Mouse (Mus musculus): ENCODE measurements around the gene Bcas3. TPM values are rescaled to one million over a fixed set of nuclear protein-coding genes. Genes with fewer than 3 reads are reported as not detected.

The Bcas3 gene
- polyA plus RNA-seq (2015; fragmentation: Nextera tagmentation; extraction: Ambion mirVana) = 13.6 and 14.1 TPM in 2 replicates

DNA sequence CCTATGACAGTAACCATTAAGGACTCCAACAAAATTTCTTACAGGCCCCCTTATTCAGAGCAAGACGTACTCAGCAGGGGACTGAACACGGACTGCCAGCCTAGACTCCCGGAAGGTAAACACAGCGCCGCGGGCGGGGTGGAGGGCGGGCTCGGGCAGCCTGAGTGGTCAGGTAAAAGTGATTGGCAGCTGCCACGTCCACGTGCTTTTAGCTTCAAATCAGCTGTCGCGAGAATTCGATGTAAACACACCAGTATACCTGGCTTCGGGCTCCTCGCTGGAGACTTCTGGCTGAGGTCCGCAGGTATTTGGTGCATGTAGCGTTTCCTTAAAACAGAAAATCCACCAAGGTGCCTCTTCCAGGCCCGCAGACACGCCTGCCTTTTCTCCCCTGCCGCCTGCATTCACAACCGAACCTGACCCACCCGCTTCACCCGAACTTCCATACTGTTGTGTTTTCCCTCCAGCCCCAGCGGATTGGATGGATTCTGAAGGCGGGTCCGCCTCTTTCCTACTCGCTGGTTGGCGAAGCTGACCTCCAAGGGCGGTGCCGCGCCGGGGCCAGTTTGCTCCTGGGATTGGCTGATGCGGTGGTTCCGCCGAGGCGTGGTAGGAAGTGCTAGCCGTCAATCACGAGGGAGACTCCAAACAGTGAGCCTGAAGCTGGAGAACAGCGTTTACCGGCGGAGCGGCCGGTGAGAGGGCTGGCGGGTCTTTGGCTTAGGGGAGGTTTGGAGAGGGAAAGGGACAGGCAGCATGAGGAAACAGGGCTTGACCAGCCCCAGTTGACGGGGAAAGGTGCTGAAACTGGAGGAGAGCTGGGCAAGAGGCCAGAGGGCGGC lies at the start of gene Bcas3:
TSS of gene Bcas3 (plus strand) at position 629 of the 842 bp plus-strand sequence.
- Histone ChIP-seq H3K9ac (replicated peaks) (peak within 1 kb of the TSS; percentile 88), H3K27ac (ENCODE audit: low read depth) (peak within 1 kb of the TSS; percentile 92), H3K4me1 (ENCODE audit: insufficient read depth) (peaks cover 10% of the 10 kb centered on the region), H3K27me3 (ENCODE audit: insufficient read depth, low read length) (no peaks in the 10 kb centered on the region), H3K4me2 (ENCODE audit: low read depth, low read length) (peak within 1 kb of the TSS; percentile 85), H3K4me3 (ENCODE audit: low read depth, low read length) (peak within 1 kb of the TSS; percentile 81), H3K9me3 (ENCODE audit: low read length) (no peaks in the 10 kb centered on the region), H3K36me3 (replicated peaks; ENCODE audit: insufficient read depth, low read length) (peaks cover 5% of the 10 kb centered on the region; the same call in 1 of the 2 replicates)
- WGBS (ENCODE audit: insufficient replicate concordance) = under 1% methylated on average over 47 of the region's 47 CpGs
- TF ChIP-seq CTCF (IDR thresholded peaks at IDR 0.05; ENCODE audit: low read depth) (0 out of 2 replicates have a peak, but pooled peaks have one; percentile 4), EP300 (IDR thresholded peaks at IDR 0.05; ENCODE audit: low read depth) (peak; percentile 75)
- peak; percentile 98 for ATAC-seq
- DNase-seq = peak; percentile 98

DNA sequence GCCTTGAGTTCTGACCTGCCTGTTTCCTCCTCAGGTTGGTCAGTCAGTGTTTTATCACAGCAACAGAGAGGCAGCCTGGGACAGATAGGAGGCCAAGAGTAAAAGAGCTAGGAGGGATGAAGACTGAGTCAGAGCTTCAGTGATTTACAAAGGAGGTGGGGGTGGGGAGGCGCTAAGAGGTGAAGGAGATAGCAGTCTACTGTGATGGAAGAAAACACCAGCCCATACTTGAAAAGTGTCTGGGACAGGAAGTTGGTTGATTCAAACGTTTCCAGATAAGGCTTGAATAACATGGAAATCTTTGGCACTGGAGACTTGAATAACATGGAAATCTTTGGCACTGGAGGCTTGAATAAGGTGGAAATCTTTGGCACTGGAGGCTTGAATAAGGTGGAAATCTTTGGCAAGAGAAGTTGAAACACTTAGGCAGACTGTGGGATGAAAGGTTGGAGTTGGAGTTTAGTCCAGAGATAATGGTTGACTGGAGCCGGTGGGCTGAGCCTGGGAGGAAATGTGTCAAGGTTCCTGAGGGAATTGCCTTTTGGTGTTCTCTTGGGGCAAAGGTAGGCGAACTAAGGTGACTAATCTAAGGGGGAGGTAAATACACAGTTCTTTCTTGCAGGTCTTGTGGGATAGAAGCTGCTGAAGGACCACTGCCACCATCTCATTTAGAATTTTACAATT lies 46.2 kb upstream of the Bcas3 start:
- Histone ChIP-seq H3K36me3 (replicated peaks; ENCODE audit: insufficient read depth, low read length) (no peaks in the 10 kb centered on the region), H3K27ac (ENCODE audit: low read depth) (no peak overlapping the region), H3K4me1 (ENCODE audit: insufficient read depth) (peaks cover 6% of the 10 kb centered on the region; the same call in 1 of the 2 replicates), H3K4me2 (ENCODE audit: low read depth, low read length) (no peak overlapping the region), H3K9me3 (ENCODE audit: low read length) (no peaks in the 10 kb centered on the region), H3K9ac (replicated peaks) (no peak overlapping the region), H3K27me3 (ENCODE audit: insufficient read depth, low read length) (no peaks in the 10 kb centered on the region), H3K4me3 (ENCODE audit: low read depth, low read length) (no peak overlapping the region)
- TF ChIP-seq CTCF (IDR thresholded peaks at IDR 0.05; ENCODE audit: low read depth) = no peak
- no peak for TF ChIP-seq EP300 (IDR thresholded peaks at IDR 0.05; ENCODE audit: low read depth)
- 44% methylated on average over 4 of the region's 4 CpGs for WGBS (ENCODE audit: insufficient replicate concordance)
- DNase-seq = no peak
- no peak for ATAC-seq

DNA sequence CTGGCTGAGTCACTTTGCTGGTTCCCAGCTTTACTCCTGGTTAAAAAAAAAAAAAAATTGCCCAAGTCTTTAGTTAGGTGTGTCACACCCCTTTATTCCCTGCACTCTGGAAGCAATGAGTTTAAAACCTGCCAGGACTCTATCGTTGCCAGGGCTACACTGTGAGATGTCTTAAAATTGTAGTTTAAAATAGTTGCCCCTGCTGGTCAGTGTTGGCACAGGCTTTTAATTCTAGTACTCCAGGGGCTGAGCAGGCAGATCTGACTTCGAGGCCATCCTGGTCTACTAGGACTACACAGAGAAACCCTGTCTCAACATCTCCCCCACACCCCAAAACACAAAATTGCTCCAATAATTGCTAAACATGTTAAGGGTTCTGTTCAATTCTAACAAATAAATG lies 44.2 kb upstream of the Bcas3 start:
- peaks cover 12% of the 10 kb centered on the region for H3K4me1 ChIP-seq (ENCODE audit: insufficient read depth)
- no peak overlapping the region for H3K4me2 ChIP-seq (ENCODE audit: low read depth, low read length)
- ATAC-seq = no peak
- H3K27ac ChIP-seq (ENCODE audit: low read depth) = no peak overlapping the region
- peaks cover 4% of the 10 kb centered on the region; the same call in 1 of the 2 replicates for H3K36me3 ChIP-seq (replicated peaks; ENCODE audit: insufficient read depth, low read length)
- DNase-seq = no peak
- H3K9ac ChIP-seq (replicated peaks) = no peak overlapping the region
- WGBS (ENCODE audit: insufficient replicate concordance) = 70% methylated on average over 2 of the region's 2 CpGs
- TF ChIP-seq CTCF (IDR thresholded peaks at IDR 0.05; ENCODE audit: low read depth) = 0 out of 2 replicates have a peak, but pooled peaks have one; percentile 13
- TF ChIP-seq EP300 (IDR thresholded peaks at IDR 0.05; ENCODE audit: low read depth) = no peak
- no peaks in the 10 kb centered on the region for H3K9me3 ChIP-seq (ENCODE audit: low read length)
- H3K4me3 ChIP-seq (ENCODE audit: low read depth, low read length) = no peak overlapping the region
- H3K27me3 ChIP-seq (ENCODE audit: insufficient read depth, low read length) = no peaks in the 10 kb centered on the region

DNA sequence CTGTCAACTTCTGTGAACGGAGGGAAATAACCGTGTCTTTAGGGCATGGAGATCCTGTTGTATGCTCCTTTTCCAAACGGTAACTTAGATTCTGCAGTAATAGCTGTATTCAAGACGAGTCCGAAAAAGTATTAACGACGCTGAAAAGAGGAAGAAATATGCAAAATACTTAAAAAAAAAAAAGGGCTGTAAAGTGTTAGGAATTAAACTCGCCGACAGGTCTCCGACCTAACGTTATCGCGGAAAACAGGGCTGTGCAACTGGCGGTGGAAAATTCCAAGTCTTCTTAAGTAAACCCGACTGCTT lies 42.6 kb upstream of the Bcas3 start:
- Histone ChIP-seq H3K9ac (replicated peaks) (peak overlapping the region; percentile 74), H3K4me3 (ENCODE audit: low read depth, low read length) (peak overlapping the region; percentile 75), H3K27ac (ENCODE audit: low read depth) (peak overlapping the region; percentile 93), H3K36me3 (replicated peaks; ENCODE audit: insufficient read depth, low read length) (peaks cover 11% of the 10 kb centered on the region; the same call in 1 of the 2 replicates), H3K27me3 (ENCODE audit: insufficient read depth, low read length) (no peaks in the 10 kb centered on the region), H3K9me3 (ENCODE audit: low read length) (no peaks in the 10 kb centered on the region; the same call in 1 of the 2 replicates), H3K4me2 (ENCODE audit: low read depth, low read length) (peak overlapping the region; percentile 91), H3K4me1 (ENCODE audit: insufficient read depth) (peaks cover 13% of the 10 kb centered on the region)
- under 1% methylated on average over 15 of the region's 15 CpGs for WGBS (ENCODE audit: insufficient replicate concordance)
- DNase-seq (no peak), ATAC-seq (no peak)
- TF ChIP-seq CTCF (IDR thresholded peaks at IDR 0.05; ENCODE audit: low read depth) (no peak), EP300 (IDR thresholded peaks at IDR 0.05; ENCODE audit: low read depth) (no peak)

DNA sequence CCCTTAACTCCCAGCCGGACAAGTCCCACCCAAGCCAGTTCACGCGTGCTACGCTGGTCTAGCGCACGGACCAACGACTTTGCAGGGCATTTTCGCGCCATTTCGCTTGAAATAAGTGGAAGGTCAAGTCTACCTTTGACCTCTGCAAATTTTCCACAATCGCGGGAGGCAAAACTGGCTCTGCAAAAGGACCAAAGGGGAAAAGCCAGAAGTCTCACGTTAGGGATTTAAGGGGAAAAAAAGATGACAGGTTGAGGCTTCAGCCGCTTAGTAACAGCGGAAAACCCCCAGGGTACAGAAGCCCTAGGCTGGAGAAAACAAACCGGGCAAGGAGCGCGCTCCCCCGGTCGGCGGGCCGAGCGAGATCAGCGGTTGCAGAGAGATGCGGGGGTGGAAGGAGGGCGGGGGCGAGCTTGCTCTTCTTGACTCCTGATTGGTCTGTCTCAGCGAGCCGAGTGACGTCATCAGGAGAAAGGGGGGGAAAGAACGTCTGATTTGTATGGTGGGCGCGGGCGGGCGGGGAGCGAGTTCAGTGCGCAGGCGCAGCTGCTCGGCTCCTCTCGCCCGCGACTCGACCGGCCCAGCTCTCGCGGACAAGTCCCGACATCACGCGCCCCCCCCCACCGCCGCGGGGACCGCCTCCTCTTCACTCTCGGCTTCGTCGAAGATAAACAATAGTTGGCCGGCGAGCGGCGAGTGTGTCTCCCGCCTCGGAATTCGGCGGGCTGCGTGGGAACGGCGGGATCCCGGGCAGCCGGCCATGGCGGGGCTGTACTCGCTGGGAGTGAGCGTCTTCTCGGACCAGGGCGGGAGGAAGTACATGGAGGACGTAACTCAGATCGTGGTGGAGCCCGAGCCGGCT lies 42.0 kb upstream of the Bcas3 start, which contains the start of gene Ppm1d:
TSS of gene Ppm1d (plus strand) at position 532 of the 862 bp plus-strand sequence.
- Histone ChIP-seq H3K27ac (ENCODE audit: low read depth) (peak within 1 kb of the TSS; percentile 94), H3K27me3 (ENCODE audit: insufficient read depth, low read length) (no peaks in the 10 kb centered on the region), H3K4me3 (ENCODE audit: low read depth, low read length) (peak within 1 kb of the TSS; percentile 75), H3K9me3 (ENCODE audit: low read length) (no peaks in the 10 kb centered on the region; the same call in 1 of the 2 replicates), H3K9ac (replicated peaks) (peak within 1 kb of the TSS; percentile 94), H3K36me3 (replicated peaks; ENCODE audit: insufficient read depth, low read length) (peaks cover 12% of the 10 kb centered on the region; the same call in 1 of the 2 replicates), H3K4me2 (ENCODE audit: low read depth, low read length) (peak within 1 kb of the TSS; percentile 91), H3K4me1 (ENCODE audit: insufficient read depth) (peaks cover 13% of the 10 kb centered on the region)
- ATAC-seq = peak; percentile 94
- peak; percentile 30 for TF ChIP-seq CTCF (IDR thresholded peaks at IDR 0.05; ENCODE audit: low read depth)
- TF ChIP-seq EP300 (IDR thresholded peaks at IDR 0.05; ENCODE audit: low read depth) = no peak; the same call in 1 of the 2 replicates
- WGBS (ENCODE audit: insufficient replicate concordance) = under 1% methylated on average over 76 of the region's 78 CpGs
- peak; percentile 99 for DNase-seq
